Mouse (Mus musculus): ENCODE results near the gene Npr2.

Gene Npr2

GRCm38 (mm10) chr4:43673703-43674102 lies 42.0 kb downstream of the Npr2 start:
- DNase-seq: no peak

- DNase-seq: no peak
Observed at GRCm38 (mm10) chr4:43674974-43675373, 43.2 kb downstream of the Npr2 start.

- no peak for DNase-seq
Observed at GRCm38 (mm10) chr4:43675608-43676007, 43.9 kb downstream of the Npr2 start.

GRCm38 (mm10) chr4:43678541-43678940 lies 46.8 kb downstream of the Npr2 start:
- DNase-seq: no peak

DNA sequence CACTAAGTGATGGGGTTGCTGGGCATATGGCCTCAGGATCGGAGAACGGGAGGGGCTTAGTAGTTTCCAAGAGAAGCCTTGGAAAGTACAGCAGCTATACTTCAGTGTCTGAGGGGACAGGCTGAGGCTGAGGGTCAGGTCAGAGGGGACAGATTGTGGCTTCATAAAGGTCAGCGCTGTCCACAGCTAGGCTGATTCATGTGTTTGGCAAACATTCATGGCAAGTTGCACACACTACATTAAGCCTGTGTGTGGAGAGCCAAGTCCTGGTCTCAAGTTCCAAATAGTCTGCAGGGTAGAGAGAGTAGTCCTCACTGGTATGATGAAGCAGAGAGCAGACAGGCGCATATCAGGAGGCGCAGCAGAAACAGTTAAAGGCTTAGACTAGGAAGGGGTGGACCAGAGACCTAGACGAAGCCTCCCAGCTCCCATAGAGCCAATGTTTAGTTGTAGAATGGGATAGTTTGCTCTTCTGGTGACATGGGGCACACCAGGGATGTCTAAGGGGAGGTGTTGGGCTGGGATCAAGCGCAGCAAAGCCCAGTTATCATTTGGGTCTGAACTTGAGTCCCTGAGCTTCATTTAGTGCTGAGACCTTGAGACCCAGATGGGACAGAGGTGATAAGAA lies 47.8 kb downstream of the Npr2 start:
- no peak for DNase-seq

GRCm38 (mm10) chr4:43690021-43690420 lies 58.3 kb downstream of the Npr2 start:
- no peak for DNase-seq

DNA sequence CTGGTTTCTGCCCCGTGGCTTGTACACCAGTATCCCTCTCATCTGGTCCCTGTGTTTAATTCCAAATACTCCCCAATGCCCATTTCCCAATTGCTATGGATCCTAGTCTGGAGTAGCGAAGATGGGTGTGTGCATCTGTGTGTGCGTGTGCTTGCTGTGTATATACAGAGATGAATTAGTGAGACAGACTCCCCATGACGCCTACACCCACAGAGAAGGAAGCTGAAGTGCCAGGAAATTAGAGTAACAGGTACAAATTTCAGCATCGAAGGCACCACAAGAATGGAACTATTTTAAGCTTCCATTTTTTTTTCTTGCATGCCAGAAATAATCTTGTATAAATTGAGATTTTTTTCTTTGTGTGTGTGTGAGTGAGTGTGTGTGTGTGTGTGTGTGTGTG lies 59.3 kb downstream of the Npr2 start:
- no peak for DNase-seq

- no peak for DNase-seq
Observed at GRCm38 (mm10) chr4:43693806-43694241, 62.1 kb downstream of the Npr2 start.

DNA sequence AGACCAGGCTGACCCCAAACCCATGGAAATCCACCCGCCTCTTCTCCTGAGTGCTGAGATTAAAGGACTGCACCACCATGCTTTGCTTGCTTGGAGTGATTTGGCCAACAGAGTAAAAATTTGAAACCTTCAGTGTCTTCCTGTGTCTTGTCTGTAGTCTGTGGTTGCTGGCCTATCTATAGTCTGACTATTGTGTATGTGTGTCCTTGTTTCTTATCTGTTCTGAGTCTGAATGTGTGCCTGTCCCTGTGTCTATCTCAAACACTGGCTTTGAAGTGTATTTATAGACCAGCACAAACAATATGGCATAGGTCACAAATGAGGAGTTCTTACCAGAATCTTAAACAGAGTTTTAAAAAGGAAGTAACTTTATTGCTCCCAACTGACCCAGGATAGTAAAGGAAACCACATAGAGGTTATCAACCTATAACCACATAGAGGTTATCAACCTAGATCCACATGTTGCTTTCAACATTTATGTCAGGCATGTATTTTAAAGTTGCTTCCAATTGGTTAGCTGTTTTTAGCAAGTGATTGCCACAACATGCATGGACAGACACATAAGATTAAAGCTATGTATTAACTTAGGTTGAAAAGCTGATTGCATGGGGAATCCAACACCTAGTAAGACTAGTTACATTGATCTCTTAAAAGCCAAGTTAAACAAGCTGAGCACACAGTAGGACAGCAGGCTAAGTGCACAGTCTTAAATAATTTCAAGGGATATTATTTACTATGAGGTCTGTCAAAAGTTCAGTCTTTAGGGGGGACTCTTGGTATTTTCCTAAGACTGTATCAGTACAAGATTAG lies 62.9 kb downstream of the Npr2 start:
- DNase-seq: no peak

GRCm38 (mm10) chr4:43695249-43695671 lies 63.5 kb downstream of the Npr2 start:
- no peak for DNase-seq

DNA sequence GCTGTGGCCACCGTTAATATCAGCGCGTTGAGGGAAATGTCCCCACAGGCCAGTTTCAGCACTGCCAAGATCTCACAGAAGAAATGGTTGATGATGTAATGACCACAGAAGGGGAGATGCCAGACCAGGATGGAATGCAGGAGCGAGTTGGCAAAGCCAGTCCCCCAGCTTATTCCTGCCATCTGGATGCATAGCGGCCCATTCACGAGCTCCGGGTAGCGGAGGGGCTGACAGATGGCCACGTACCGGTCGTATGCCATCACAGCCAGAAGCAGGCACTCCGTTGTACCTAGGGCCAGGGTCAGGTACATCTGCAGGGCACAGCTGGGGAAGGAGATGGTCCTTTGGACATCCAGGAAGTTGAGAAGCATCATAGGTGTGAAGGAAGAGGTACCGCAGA lies 64.8 kb downstream of the Npr2 start:
- peak; percentile 27 for DNase-seq

- DNase-seq: no peak
Observed at GRCm38 (mm10) chr4:43700707-43701106, 69.0 kb downstream of the Npr2 start, which contains the start of gene Olfr70. Gene Olfr70, minus strand, starts transcription at chr4:43700807.
